Mouse (Mus musculus) embryonic facial prominence, embryonic 14.5 days (tissue): ENCODE results near the gene Cyp4a32. TPM values are rescaled to one million over a fixed set of nuclear protein-coding genes. Genes with fewer than 3 reads are reported as not detected.
"Not testable (repeated sequence)": the region's sequence is repeated elsewhere in the genome, so short reads cannot be mapped to it uniquely, and the experiment has no call there.

ENCODE experiments used
- ATAC-seq: fragments of 200-750 bp; cut with Nextera tagmentation; 2 replicates; pipeline ENCODE4 v1.8.0; 2017; ENCODE audit warnings: low read depth, moderate number of reproducible peaks, moderate TSS enrichment
- DNase-seq: peaks from one replicate; pipeline ENCODE4 v3.0.0-alpha.2; 2015; ENCODE audit warnings: low spot score
- H3K27ac ChIP-seq: fragments of 300-500 bp; sonication (generic); replicated peaks from 2 replicates; pipeline ENCODE4 v1.5.1; 2014; ENCODE audit warnings: low read depth, mild to moderate bottlenecking, low read length, moderate library complexity
- H3K27me3 ChIP-seq: fragments of 300-500 bp; sonication (generic); replicated peaks from 2 replicates; pipeline ENCODE4 v1.6.1; 2014; ENCODE audit warnings: low read length; ENCODE audit not compliant: control insufficient read depth, insufficient read depth
- H3K36me3 ChIP-seq: fragments of 300-500 bp; sonication (generic); 2 replicates; pipeline ENCODE4 v1.6.1; 2014; ENCODE audit warnings: low read length, mixed read lengths; ENCODE audit not compliant: control insufficient read depth, insufficient read depth
- H3K4me1 ChIP-seq: fragments of 300-500 bp; sonication (generic); 2 replicates; pipeline ENCODE4 v1.6.1; 2014; ENCODE audit warnings: antibody characterized with exemption, low read length; ENCODE audit not compliant: control insufficient read depth, insufficient read depth
- H3K4me2 ChIP-seq: fragments of 300-500 bp; sonication (generic); 2 replicates; pipeline ENCODE4 v1.6.1; 2014; ENCODE audit warnings: low read depth, mild to moderate bottlenecking, low read length, moderate library complexity, mixed read lengths
- H3K4me3 ChIP-seq: fragments of 300-500 bp; sonication (generic); 2 replicates; pipeline ENCODE4 v1.5.1; 2014; ENCODE audit warnings: low read depth, mild to moderate bottlenecking, low read length
- H3K9ac ChIP-seq: fragments of 300-500 bp; sonication (generic); 2 replicates; pipeline ENCODE4 v1.6.1; 2014; ENCODE audit warnings: low read depth, mild to moderate bottlenecking, low read length, moderate library complexity, mixed read lengths
- H3K9me3 ChIP-seq: fragments of 300-500 bp; sonication (generic); 2 replicates; pipeline ENCODE4 v1.6.1; 2016; ENCODE audit warnings: low read length; ENCODE audit not compliant: control insufficient read depth
- WGBS: fragments of 180-500 bp; shearing (Covaris S2); extraction: QIAGEN DNeasy Blood & Tissue Kit; methylation state at CpG from one replicate; pipeline ENCODE4 v1.1.7; 2014; 5-methylcytosine and 5-hydroxymethylcytosine counted together
- polyA plus RNA-seq: library from polyadenylated mRNA; unstranded; fragments of >200 nt; fragmentation: Nextera tagmentation; extraction: Ambion mirVana; gene quantifications from 2 replicates; pipeline ENCODE4 v1.2.1, GENCODE M21; 2014

The Cyp4a32 gene
- polyA plus RNA-seq, 1 experiment from 2014 or later, result not detected

DNA sequence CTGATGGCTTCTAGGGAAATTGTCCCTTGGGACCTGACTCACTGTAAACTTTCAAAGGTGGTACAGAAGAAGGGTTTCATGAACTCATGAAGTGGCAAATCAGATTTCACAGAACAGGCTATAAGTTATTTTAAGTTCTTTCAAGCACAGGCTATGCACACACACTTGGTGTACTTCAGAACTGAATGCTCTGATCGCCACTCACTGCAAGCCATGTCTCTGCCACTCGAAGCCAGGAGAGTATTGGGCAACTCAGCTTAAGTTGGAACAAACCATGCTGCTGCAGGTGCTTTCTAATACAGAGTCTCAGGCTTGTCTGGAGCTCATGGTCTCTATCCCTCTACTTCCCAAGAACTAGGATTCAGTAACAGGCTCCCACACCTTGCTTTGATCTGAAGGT lies 25.0 kb upstream of the Cyp4a32 start:
- no peaks in the 10 kb centered on the region for H3K27me3 ChIP-seq
- H3K4me1 ChIP-seq, result no peaks in the 10 kb centered on the region
- no peaks in the 10 kb centered on the region for H3K9me3 ChIP-seq
- no peak overlapping the region for H3K9ac ChIP-seq
- 70% methylated on average over 2 of the region's 2 CpGs for WGBS
- no peak for ATAC-seq
- H3K36me3 ChIP-seq, result no peaks in the 10 kb centered on the region
- H3K4me3 ChIP-seq, result no peak overlapping the region
- no peak overlapping the region for H3K4me2 ChIP-seq
- no peak for DNase-seq
- H3K27ac ChIP-seq, result no peak overlapping the region

DNA sequence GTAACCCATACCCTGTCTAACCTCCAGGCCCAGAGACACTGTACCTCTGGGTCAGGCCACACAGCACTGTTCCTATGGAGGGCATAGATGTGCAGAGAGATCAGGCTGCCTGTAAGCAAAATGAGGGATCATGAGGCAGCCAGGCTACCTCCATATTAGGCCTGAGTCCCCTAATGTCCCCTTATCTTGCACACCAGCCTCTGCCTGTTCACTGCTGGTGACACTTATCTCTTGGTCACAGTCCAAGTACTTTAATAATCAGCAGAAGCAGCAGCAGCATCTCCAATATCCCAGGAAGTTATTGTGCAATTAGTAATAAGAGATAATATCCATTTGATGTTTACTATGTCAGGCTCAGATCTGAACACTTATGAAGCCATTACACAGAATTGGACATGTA lies 17.7 kb upstream of the Cyp4a32 start:
- Histone ChIP-seq H3K9ac (no peak overlapping the region), H3K36me3 (no peaks in the 10 kb centered on the region), H3K4me3 (no peak overlapping the region), H3K9me3 (no peaks in the 10 kb centered on the region), H3K27me3 (no peaks in the 10 kb centered on the region), H3K4me1 (no peaks in the 10 kb centered on the region), H3K27ac (no peak overlapping the region), H3K4me2 (no peak overlapping the region)
- no peak for DNase-seq
- ATAC-seq, result no peak

DNA sequence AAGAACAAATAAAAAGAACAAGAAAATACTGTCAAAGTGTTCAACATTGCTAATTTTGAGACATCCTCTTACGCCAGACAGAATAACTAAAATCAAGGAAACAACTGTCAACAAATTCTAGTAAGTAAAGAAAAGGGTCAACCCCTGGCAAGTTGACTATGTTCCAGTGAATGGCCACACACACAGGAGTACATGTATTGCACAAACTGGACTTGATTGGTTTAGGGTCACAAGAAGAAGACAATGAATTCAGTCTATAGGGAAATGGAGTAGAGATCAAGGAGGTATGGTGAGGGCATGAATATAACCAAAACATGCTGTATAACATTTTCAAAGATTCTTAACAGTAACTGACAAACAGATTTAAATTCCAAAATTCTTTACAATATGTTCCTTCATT lies 4.4 kb upstream of the Cyp4a32 start:
- Histone ChIP-seq H3K4me2 (no peak overlapping the region), H3K4me1 (no peaks in the 10 kb centered on the region), H3K27ac (no peak overlapping the region), H3K9ac (no peak overlapping the region), H3K4me3 (no peak overlapping the region), H3K9me3 (no peaks in the 10 kb centered on the region), H3K27me3 (no peaks in the 10 kb centered on the region), H3K36me3 (no peaks in the 10 kb centered on the region)
- DNase-seq (no peak), ATAC-seq (no peak)
- 84% methylated on average over 1 of the region's 1 CpGs for WGBS

DNA sequence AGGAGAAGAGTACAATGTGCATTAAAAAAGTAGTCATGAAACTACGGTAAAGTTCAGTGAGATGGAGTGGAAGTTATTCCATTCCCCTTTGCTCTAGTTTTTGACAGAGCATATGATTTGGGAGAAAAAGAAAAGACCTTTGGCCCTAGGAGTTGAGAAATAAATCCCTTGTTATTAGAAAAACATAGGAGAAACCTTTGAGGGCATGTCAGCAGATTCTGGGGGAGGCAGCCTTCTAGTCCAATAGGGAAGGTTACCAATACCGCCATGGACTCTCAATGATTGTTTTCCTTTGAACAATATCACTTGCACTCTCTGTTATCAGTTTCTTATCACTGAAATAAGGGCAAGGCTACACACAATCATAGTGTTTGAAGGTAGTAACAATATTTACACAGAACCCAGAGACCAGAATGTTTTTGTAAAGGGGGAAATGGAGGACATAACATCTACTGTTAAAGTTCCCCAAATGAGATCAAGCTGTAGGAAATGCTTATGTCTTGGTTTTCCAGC lies 3.9 kb upstream of the Cyp4a32 start:
- Histone ChIP-seq H3K9me3 (no peaks in the 10 kb centered on the region), H3K27me3 (no peaks in the 10 kb centered on the region), H3K4me3 (no peak overlapping the region), H3K9ac (no peak overlapping the region), H3K27ac (no peak overlapping the region), H3K4me1 (no peaks in the 10 kb centered on the region), H3K36me3 (no peaks in the 10 kb centered on the region), H3K4me2 (no peak overlapping the region)
- 78% methylated on average over 2 of the region's 2 CpGs for WGBS
- ATAC-seq (no peak), DNase-seq (no peak)

DNA sequence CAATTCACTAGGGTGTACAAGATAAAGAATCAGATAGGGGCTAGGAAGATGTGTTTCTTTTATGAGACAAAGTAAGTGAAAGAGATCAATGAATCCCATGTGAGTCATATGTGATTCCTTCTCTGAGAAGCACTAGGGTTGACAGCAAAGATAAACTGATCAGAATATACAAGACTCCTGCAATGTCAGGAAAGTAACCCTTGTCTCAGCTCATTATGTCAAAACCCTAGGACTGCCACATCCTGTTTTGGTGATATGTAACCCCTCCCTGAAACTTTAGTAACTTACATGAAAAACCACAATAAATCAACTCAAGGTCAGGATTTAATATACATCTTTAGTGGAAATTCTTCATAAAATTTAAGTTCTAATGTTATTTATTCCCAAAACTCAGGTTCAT lies 13.2 kb downstream of the Cyp4a32 start:
- Histone ChIP-seq H3K4me3 (no peak overlapping the region), H3K4me1 (no peaks in the 10 kb centered on the region), H3K4me2 (no peak overlapping the region), H3K9me3 (no peaks in the 10 kb centered on the region), H3K27me3 (no peaks in the 10 kb centered on the region), H3K27ac (no peak overlapping the region), H3K36me3 (no peaks in the 10 kb centered on the region), H3K9ac (no peak overlapping the region)
- no peak for ATAC-seq
- DNase-seq, result no peak

DNA sequence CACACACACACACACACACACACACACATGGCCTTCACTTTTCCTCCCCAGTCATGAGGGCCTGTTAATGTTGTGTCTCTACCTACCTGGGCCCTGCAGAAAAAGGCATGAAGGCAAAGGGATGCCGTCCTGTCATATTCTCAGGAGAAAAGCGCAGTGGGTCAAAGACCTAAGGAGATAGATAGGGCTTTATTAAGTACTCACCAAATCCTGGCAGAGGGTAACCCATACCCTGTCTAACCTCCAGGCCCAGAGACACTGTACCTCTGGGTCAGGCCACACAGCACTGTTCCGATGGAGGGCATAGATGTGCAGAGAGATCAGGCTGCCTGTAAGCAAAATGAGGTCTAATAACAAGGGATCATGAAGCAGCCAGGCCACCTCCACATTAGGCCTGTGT lies 24.8 kb downstream of the Cyp4a32 start:
- H3K9ac ChIP-seq, H3K4me3 ChIP-seq, H3K4me2 ChIP-seq, DNase-seq, ATAC-seq, H3K36me3 ChIP-seq, H3K27ac ChIP-seq, H3K27me3 ChIP-seq, H3K9me3 ChIP-seq, H3K4me1 ChIP-seq: not testable (repeated sequence)
- 90% methylated on average over 1 of the region's 3 CpGs for WGBS

DNA sequence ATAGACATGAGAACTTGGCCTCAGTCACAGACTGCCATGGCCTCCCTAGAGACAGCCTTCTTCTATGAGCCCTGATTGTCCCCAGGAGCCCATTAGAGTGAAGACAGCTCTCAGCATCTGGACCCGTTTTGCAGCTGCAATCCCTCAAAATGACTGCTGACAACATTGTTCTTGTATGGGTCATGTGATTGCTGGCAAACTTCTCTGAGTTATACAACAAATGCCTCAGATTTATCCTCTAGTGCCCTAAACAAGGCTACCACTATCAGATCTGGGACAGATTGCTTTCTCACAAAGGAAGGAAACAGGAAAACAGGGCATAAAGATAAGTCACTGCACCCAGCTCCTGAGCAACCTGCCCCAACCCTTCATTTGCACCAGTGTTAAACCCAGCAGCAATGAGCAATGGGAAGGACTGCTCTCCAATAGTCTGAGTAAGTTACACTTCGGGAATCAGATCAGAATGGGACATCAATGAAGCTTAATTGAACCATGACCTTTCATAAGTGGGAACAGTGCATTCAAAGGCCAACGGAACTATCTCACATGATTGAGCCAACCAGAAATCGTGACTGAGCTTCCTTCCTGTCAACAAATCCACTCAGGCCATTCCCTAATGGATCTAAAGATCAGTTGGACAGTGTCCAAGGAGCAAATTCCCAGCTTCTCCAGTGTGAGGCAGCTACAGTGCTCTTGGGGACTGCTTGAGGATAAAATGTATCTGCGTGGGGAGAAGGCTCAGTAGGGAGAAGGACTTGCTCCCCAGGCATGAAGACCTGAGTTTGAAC lies 42.4 kb downstream of the Cyp4a32 start:
- no peaks in the 10 kb centered on the region for H3K27me3 ChIP-seq
- H3K4me3 ChIP-seq, result no peak overlapping the region
- 50% methylated on average over 5 of the region's 5 CpGs for WGBS
- no peaks in the 10 kb centered on the region for H3K9me3 ChIP-seq
- DNase-seq, result peak; percentile 20
- H3K4me1 ChIP-seq, result no peaks in the 10 kb centered on the region
- H3K27ac ChIP-seq, result no peak overlapping the region
- H3K9ac ChIP-seq, result no peak overlapping the region
- ATAC-seq, result no peak
- no peak overlapping the region for H3K4me2 ChIP-seq
- H3K36me3 ChIP-seq, result no peaks in the 10 kb centered on the region

DNA sequence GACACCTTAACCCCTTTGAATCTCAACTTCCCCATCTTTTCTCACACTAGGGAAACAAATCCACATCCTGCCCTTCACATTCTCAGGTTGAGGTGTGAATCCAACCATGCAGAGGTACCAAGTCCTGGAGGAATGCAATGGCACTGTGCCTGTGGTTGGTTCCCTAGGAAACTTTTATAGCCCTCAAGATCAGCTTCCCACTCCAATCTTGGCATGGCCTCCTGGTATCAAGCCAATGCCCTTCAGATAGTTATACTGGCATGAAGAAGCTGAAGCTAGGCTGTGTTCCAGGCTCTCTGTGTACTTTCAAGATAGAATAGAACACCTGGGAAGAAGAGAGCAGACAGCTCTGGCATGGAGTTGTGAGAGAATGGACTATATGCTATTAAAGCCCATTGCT lies 44.6 kb downstream of the Cyp4a32 start:
- no peak overlapping the region for H3K9ac ChIP-seq
- H3K36me3 ChIP-seq, result no peaks in the 10 kb centered on the region
- H3K27ac ChIP-seq, result no peak overlapping the region
- ATAC-seq (no peak), DNase-seq (peak; percentile 3)
- no peaks in the 10 kb centered on the region for H3K27me3 ChIP-seq
- H3K4me3 ChIP-seq, result no peak overlapping the region
- H3K9me3 ChIP-seq, result no peaks in the 10 kb centered on the region
- no peak overlapping the region for H3K4me2 ChIP-seq
- no peaks in the 10 kb centered on the region for H3K4me1 ChIP-seq

DNA sequence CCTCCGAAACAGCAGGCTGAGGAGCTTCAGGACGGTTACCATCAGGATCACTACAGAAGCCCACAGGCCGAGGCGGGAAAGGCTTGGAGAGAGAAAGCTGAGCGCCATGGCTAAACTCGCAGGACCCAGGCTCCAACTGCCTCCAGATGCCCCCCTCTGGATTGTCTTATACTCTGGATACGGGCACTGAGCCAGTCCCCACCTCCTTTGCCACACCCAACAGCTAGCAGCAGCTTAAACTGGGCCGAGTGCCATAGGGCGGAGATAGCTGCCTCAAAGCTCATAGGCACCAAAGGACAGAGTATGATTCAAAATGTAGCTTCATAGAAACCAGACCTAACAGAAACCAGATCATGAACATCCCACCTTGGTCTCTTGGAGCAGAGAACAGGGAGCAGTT lies 46.8 kb downstream of the Cyp4a32 start, which contains the start of gene Cyp4b1:
TSS of gene Cyp4b1 (minus strand) at position 144 of the 400 bp plus-strand sequence.
- DNase-seq (peak; percentile 58), ATAC-seq (no peak)
- Histone ChIP-seq H3K4me2 (no peak within 1 kb of the TSS), H3K27me3 (no peaks in the 10 kb centered on the region), H3K9ac (no peak within 1 kb of the TSS), H3K36me3 (no peaks in the 10 kb centered on the region), H3K27ac (no peak within 1 kb of the TSS), H3K9me3 (no peaks in the 10 kb centered on the region), H3K4me1 (no peaks in the 10 kb centered on the region), H3K4me3 (no peak within 1 kb of the TSS)
- 83% methylated on average over 9 of the region's 9 CpGs for WGBS
